Mouse (Mus musculus) hindbrain, embryonic 10.5 days (tissue): ENCODE results near the gene Hmga2. TPM values are rescaled to one million over a fixed set of nuclear protein-coding genes. Genes with fewer than 3 reads are reported as not detected.
"Not testable (repeated sequence)": the region's sequence is repeated elsewhere in the genome, so short reads cannot be mapped to it uniquely, and the experiment has no call there.

Experiments used
- DNase-seq: peaks from one replicate; pipeline ENCODE4 v3.0.0-alpha.2; 2017; ENCODE audit warnings: low spot score
- H3K27ac ChIP-seq: fragments of 300-500 bp; sonication (generic); 2 replicates; pipeline ENCODE4 v1.5.1; 2016; ENCODE audit warnings: mild to moderate bottlenecking, moderate library complexity
- H3K27me3 ChIP-seq: fragments of 300-500 bp; sonication (generic); 2 replicates; pipeline ENCODE4 v1.6.1; 2016; ENCODE audit warnings: mild to moderate bottlenecking; ENCODE audit not compliant: poor library complexity, insufficient read depth, severe bottlenecking
- H3K36me3 ChIP-seq: fragments of 300-500 bp; sonication (generic); 2 replicates; pipeline ENCODE4 v1.6.1; 2016; ENCODE audit warnings: mild to moderate bottlenecking, moderate library complexity
- H3K4me1 ChIP-seq: fragments of 300-500 bp; sonication (generic); replicated peaks from 2 replicates; pipeline ENCODE4 v1.6.1; 2016; ENCODE audit warnings: mild to moderate bottlenecking
- H3K4me3 ChIP-seq: fragments of 300-500 bp; sonication (generic); 2 replicates; pipeline ENCODE4 v1.5.1; 2016; ENCODE audit warnings: mild to moderate bottlenecking, moderate library complexity
- H3K9me3 ChIP-seq: fragments of 300-500 bp; sonication (generic); 2 replicates; pipeline ENCODE4 v1.6.1; 2016; ENCODE audit warnings: mild to moderate bottlenecking, moderate library complexity
- WGBS: fragments of 180-500 bp; shearing (Covaris S2); methylation state at CpG from one replicate; pipeline ENCODE4 v1.1.7; 2016; 5-methylcytosine and 5-hydroxymethylcytosine counted together
- polyA plus RNA-seq: library from polyadenylated mRNA; unstranded; fragments of >200 nt; fragmentation: Nextera tagmentation; extraction: Ambion mirVana; gene quantifications from 2 replicates; pipeline ENCODE4 v1.2.1, GENCODE M21; 2016

Hmga2 gene
- polyA plus RNA-seq, 1 experiment from 2014 or later: 30.6 TPM

DNA sequence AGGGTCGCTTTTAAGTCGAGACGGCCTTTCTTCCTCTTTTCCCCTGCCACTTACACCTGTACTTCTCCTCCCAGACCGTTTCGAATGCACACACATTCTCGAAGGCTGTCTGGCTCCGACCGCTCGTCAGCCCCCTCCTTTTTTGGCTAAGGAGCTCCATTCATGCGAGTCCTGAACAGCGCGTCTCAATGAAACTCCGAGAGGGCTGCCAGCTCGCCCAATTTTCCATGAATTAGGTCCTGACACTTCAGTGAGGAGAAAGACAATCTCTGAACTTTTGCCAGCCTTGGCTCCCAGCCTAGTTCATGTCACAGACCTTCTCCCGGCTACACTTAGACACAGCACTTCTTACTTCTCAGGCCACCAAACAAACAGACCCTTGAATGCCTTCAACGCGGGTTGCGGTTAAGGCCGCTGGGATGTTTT, 98.9 kb downstream of the Hmga2 start:
- peaks cover 27% of the 10 kb centered on the region for H3K4me1 ChIP-seq
- no peaks in the 10 kb centered on the region for H3K9me3 ChIP-seq
- H3K27me3 ChIP-seq: no peaks in the 10 kb centered on the region
- H3K36me3 ChIP-seq: peaks cover 40% of the 10 kb centered on the region
- no peak for DNase-seq
- no peak overlapping the region; the same call in 1 of the 2 replicates for H3K27ac ChIP-seq
- no peak overlapping the region for H3K4me3 ChIP-seq
- WGBS: 31% methylated on average over 19 of the region's 19 CpGs

DNA sequence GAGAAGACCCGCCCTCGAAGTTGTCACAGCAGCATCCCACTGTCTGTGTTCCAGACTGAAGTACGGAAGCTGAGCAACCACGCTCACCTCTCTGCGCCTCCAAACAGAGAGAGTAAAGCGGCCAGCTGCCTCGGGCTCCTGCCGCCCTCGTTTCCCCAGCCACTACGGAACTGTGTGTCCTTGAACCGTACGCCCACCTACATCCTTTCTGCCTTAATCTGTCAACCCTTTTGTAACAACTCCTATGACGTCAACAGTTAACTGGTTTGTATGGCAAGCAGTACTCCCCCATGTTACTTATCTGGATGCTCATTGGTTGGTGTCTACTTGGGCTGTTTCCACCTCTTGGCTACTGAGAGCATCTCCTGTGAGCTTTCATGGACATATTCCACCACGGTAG, 100.8 kb downstream of the Hmga2 start:
- H3K27ac ChIP-seq: no peak overlapping the region
- H3K27me3 ChIP-seq: no peaks in the 10 kb centered on the region

DNA sequence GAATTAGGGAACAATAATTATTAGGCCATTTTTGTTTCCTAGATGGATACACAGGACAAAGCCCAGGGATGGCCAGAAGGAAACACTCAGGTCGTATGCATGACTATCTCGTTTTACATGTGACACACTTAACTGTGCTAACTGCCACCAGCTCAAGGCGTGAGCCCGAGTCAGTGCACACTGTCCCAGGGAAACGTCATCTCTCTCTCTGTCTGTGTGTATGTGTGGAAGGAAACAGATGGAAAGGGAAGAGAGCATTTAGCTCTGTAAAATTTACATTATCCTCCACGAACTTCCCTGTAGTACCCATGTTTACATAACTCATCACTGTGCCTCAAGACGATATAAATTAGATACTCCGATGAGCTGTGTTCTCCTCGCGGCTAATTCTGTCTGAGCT, 105.1 kb downstream of the Hmga2 start:
- Histone ChIP-seq H3K27ac (no peak overlapping the region), H3K36me3 (peaks cover 51% of the 10 kb centered on the region), H3K4me1 (peaks cover 19% of the 10 kb centered on the region), H3K27me3 (no peaks in the 10 kb centered on the region), H3K4me3 (no peak overlapping the region), H3K9me3 (no peaks in the 10 kb centered on the region)
- WGBS: 88% methylated on average over 10 of the region's 10 CpGs
- no peak for DNase-seq

More for the DNA sequence above, 100.8 kb downstream of the Hmga2 start:
- no peaks in the 10 kb centered on the region for H3K9me3 ChIP-seq
- peaks cover 48% of the 10 kb centered on the region for H3K36me3 ChIP-seq
- no peak for DNase-seq
- H3K4me1 ChIP-seq: peaks cover 29% of the 10 kb centered on the region
- no peak overlapping the region for H3K4me3 ChIP-seq
- WGBS: 90% methylated on average over 14 of the region's 14 CpGs

- DNase-seq: peak; percentile 32
Measured at GRCm38 (mm10) chr10:120369187-120369805, 107.0 kb downstream of the Hmga2 start.

GRCm38 (mm10) chr10:120366173-120366592, 110.1 kb downstream of the Hmga2 start:
- not testable (repeated sequence) for H3K27ac ChIP-seq, H3K4me3 ChIP-seq, DNase-seq, H3K9me3 ChIP-seq, H3K27me3 ChIP-seq
- peaks cover 39% of the 10 kb centered on the region for H3K4me1 ChIP-seq
- WGBS: 90% methylated on average over 3 of the region's 3 CpGs
- peaks cover 42% of the 10 kb centered on the region for H3K36me3 ChIP-seq

More at GRCm38 (mm10) chr10:120369187-120369805, 107.0 kb downstream of the Hmga2 start:
- H3K36me3 ChIP-seq: peaks cover 50% of the 10 kb centered on the region
- no peaks in the 10 kb centered on the region for H3K9me3 ChIP-seq
- 60% methylated on average over 21 of the region's 21 CpGs for WGBS
- H3K4me1 ChIP-seq: peaks cover 37% of the 10 kb centered on the region
- H3K27ac ChIP-seq: no peak overlapping the region; the same call in 1 of the 2 replicates
- H3K27me3 ChIP-seq: no peaks in the 10 kb centered on the region
- no peak overlapping the region for H3K4me3 ChIP-seq

DNA sequence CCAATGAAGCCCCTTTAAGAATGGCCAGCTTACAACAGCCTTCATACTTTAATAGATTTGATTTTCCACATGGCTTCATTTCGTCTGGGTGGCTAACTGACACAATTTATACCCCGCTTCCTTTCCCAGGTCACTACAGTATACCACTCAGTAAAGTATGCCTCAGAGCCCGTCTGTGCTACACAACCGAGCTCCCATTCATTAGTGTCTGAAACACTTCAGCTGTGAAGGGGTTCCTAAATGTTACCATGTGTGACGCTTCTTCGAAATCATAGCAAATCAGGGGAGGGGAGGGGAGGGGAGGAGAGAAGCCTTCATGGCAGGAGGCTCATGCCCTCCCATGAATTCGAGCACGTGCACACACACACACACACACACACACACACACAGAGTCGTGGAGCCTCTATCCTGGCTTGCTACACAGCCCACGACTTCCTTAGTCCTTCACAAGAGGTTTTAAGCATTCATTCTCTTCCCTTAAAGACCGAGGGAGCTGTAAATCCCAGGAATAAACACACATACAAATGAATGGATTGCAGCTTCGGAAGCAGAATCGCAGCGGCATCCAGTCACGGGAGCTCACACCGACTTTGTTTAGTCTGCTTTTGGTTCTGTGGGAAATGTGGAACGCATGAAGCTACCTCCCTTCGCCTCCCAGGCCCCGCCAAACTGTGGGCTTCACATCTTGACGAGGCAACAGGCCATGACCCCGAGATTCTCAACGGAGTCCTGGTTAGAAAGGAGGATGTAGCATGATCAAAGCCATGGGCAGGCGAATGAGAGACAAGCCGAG, 110.7 kb downstream of the Hmga2 start:
- Histone ChIP-seq H3K27me3 (no peaks in the 10 kb centered on the region), H3K9me3 (no peaks in the 10 kb centered on the region), H3K4me1 (peaks cover 39% of the 10 kb centered on the region), H3K27ac (peak overlapping the region; percentile 67), H3K4me3 (no peak overlapping the region), H3K36me3 (peaks cover 47% of the 10 kb centered on the region)
- 45% methylated on average over 24 of the region's 24 CpGs for WGBS
- DNase-seq: peak; percentile 36

DNA sequence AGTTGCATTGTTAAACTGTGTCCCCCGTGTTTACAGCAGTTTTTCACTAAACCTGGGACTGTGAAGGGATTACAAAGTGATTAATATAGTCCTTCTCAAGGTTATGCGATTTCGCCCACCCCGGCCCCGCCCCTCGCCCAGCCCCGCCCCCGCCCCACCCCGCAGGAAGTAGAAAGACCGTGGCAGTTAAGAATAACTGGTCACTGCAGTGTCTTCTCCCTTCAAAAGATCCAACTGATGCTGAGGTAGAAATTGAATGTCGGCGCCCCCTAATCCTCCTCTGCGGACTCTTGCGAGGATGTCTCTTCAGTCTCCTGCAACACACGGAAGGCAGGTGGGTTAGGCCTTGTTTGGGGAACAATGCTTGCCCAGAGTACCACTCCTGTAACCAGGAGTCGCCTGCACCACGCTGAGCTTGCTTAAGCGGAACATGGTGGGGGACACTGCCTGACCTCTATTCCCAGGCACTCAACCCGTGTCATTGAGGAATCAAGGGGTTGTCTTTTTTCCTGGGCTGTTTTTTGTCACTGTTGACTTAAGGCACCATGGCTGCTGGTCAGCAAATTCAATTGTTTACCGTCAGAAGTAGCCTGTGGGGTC, 112.2 kb downstream of the Hmga2 start:
- Histone ChIP-seq H3K27me3 (no peaks in the 10 kb centered on the region), H3K27ac (no peak overlapping the region), H3K36me3 (peaks cover 52% of the 10 kb centered on the region), H3K9me3 (no peaks in the 10 kb centered on the region), H3K4me1 (peaks cover 28% of the 10 kb centered on the region), H3K4me3 (no peak overlapping the region)
- 52% methylated on average over 20 of the region's 20 CpGs for WGBS
- no peak for DNase-seq

DNA sequence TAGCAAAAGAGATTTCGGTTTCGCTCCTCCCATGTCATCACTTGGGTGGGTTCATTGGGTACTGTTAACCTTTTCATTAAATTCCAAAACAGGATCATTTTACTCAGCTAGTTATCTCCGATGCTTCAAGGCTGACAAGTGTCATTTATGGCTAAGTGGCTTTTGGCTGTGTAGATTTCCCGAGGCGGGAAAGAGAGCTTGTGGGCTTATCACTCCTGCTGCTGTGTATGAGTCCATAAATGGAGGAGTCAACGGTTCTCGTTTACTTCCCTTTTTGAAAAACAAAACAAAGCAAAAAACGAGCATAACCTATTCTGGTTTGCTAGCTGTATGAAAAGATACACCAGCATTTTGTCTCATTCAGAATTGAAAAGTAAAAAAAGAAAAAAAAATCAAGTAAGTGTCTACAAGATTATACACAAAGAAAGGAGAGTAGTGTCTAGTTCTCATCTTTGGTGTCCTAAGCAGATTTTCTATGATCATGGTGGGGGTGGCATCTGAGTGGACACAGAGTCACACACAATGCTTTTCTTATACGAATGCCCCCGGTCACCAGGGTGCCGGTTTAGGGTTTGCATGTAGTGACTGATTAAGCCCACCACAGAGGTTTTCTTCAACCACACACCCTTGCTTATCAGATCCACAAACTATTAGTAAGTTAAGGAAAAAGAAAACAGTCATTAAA, 112.8 kb downstream of the Hmga2 start:
- H3K27ac ChIP-seq, DNase-seq, H3K4me3 ChIP-seq, H3K9me3 ChIP-seq, H3K27me3 ChIP-seq: not testable (repeated sequence)
- peaks cover 48% of the 10 kb centered on the region for H3K36me3 ChIP-seq
- WGBS: 89% methylated on average over 11 of the region's 11 CpGs
- peaks cover 26% of the 10 kb centered on the region for H3K4me1 ChIP-seq

GRCm38 (mm10) chr10:120354523-120355030, 121.7 kb downstream of the Hmga2 start:
- Histone ChIP-seq H3K36me3 (no peaks in the 10 kb centered on the region), H3K27me3 (no peaks in the 10 kb centered on the region), H3K9me3 (no peaks in the 10 kb centered on the region), H3K4me1 (0 out of 2 replicates have a peak, but pooled peaks cover 4% of the 10 kb centered on the region), H3K27ac (no peak overlapping the region), H3K4me3 (no peak overlapping the region)
- no peak for DNase-seq
- 78% methylated on average over 13 of the region's 13 CpGs for WGBS

- Histone ChIP-seq H3K36me3 (no peaks in the 10 kb centered on the region), H3K9me3 (no peaks in the 10 kb centered on the region), H3K27ac (peak overlapping the region; percentile 19; the same call in 1 of the 2 replicates), H3K4me3 (no peak overlapping the region), H3K27me3 (no peaks in the 10 kb centered on the region), H3K4me1 (peaks cover 18% of the 10 kb centered on the region)
- WGBS: 82% methylated on average over 6 of the region's 6 CpGs
- DNase-seq: no peak
Measured at GRCm38 (mm10) chr10:120345325-120345724, 130.9 kb downstream of the Hmga2 start.

DNA sequence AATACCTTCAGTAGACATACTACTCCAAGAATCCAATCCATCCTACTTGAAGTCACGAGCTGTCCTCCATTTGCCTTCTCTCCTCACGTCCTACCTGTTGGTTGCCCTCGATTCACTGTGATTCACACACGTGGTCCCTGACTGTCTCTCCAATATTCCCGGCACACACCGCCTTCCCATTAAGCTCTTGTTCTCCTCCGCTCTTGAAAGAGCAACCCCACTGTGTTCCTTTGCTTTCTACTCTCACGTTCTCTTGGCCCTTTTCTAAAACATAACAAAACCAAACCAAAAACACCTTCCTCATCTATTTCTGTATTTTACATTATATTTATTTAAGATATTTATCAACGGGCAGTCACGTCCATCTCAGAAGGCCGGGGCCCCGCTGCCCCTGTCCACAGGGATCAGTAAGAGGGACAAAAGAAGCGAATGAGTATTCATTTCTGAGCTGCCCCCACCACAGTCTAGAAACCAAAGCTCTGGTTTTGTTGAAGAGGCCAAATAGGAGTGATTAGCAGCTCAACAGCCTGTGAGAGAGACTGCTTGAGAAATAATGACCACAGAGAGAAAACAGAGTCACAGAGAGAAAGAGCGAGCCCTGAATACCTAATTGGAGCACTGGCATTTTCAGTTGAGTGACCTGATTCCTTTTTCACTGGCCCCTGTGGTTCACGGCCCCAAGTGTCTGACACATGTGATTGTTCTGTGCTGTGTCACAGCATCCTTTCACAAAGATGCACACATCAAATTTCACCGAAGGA, 131.5 kb downstream of the Hmga2 start:
- WGBS: 64% methylated on average over 16 of the region's 16 CpGs
- H3K4me3 ChIP-seq: no peak overlapping the region
- H3K27me3 ChIP-seq: no peaks in the 10 kb centered on the region
- H3K27ac ChIP-seq: peak overlapping the region; percentile 19; the same call in 1 of the 2 replicates
- H3K36me3 ChIP-seq: no peaks in the 10 kb centered on the region
- DNase-seq: no peak
- peaks cover 22% of the 10 kb centered on the region for H3K4me1 ChIP-seq
- H3K9me3 ChIP-seq: no peaks in the 10 kb centered on the region

DNA sequence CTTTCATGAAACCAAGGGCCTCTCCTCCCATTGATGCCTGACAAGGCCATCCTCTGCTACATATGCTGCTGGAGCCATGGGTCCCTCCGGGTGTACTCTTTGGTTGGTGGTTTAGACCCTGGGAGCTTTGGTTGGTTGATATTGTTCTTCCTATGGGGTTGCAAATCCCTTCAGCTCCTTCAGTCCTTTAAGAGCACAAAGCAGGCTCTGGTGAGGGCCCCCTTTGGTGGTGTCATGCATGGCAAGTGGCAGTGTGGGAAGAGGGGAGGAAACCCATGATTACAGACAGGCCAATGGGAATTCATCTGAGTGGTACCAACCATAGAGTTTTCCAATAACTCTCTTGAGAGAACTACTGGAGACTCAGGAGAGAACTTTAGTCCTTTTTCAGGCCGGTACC, 136.4 kb downstream of the Hmga2 start:
- not testable (repeated sequence) for H3K9me3 ChIP-seq, H3K27me3 ChIP-seq, DNase-seq, H3K4me3 ChIP-seq, H3K27ac ChIP-seq, H3K36me3 ChIP-seq
- peaks cover 25% of the 10 kb centered on the region for H3K4me1 ChIP-seq
- WGBS: 72% methylated on average over 2 of the region's 2 CpGs
